Mouse (Mus musculus) limb, embryonic 10.5 days (tissue): ENCODE results near the gene Tmed10. TPM values are rescaled to one million over a fixed set of nuclear protein-coding genes. Genes with fewer than 3 reads are reported as not detected.

Experiments used
- DNase-seq: peaks from one replicate; pipeline ENCODE4 v3.0.0-alpha.2; 2017; ENCODE audit warnings: low spot score
- H3K27ac ChIP-seq: fragments of 300-500 bp; sonication (generic); 2 replicates; pipeline ENCODE4 v1.5.1; 2016; ENCODE audit warnings: mild to moderate bottlenecking
- H3K27me3 ChIP-seq: fragments of 300-500 bp; sonication (generic); 2 replicates; pipeline ENCODE4 v1.6.1; 2016; ENCODE audit warnings: low read depth, mild to moderate bottlenecking; ENCODE audit not compliant: poor library complexity, severe bottlenecking
- H3K36me3 ChIP-seq: fragments of 300-500 bp; sonication (generic); 2 replicates; pipeline ENCODE4 v1.6.1; 2016; ENCODE audit warnings: mild to moderate bottlenecking, moderate library complexity
- H3K4me1 ChIP-seq: fragments of 300-500 bp; sonication (generic); 2 replicates; pipeline ENCODE4 v1.6.1; 2016
- H3K4me3 ChIP-seq: fragments of 300-500 bp; sonication (generic); 2 replicates; pipeline ENCODE4 v1.5.1; 2016; ENCODE audit warnings: mild to moderate bottlenecking, moderate library complexity
- H3K9me3 ChIP-seq: fragments of 300-500 bp; sonication (generic); replicated peaks from 2 replicates; pipeline ENCODE4 v1.6.1; 2016; ENCODE audit warnings: mild to moderate bottlenecking
- WGBS: fragments of 180-500 bp; shearing (Covaris S2); methylation state at CpG from one replicate; pipeline ENCODE4 v1.1.7; 2016; 5-methylcytosine and 5-hydroxymethylcytosine counted together
- polyA plus RNA-seq: library from polyadenylated mRNA; unstranded; fragments of >200 nt; fragmentation: Nextera tagmentation; extraction: Ambion mirVana; gene quantifications from 2 replicates; pipeline ENCODE4 v1.2.1, GENCODE M21; 2016

The Tmed10 gene
- polyA plus RNA-seq, 1 experiment from 2014 or later = 264 TPM

DNA sequence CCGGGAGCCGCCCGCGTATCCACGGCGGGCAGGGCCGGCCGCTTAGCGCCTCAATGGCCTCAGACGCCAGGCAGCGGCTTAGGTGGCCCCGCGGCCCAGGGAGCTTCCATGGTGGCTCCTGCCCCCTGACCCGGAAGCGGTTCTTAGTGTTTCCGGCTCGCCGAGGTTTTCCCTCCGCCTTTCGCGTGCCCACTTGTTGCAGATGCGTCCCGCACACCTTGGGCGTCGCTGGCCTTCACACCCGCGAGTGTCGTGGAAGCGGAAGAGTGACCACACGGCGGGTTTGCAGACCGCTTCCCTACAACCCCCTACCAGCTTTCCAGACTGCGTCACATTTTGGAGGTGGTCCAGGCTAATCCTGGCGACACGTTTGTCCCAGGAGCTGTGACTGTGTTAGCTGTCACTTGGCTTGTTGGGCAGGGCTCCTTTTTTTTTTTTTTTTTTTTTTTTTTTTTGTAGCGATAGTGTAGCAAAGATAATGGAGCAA, 35.4 kb downstream of the Tmed10 start, which contains the start of gene Nek9:
Gene Nek9 (minus strand): TSS at position 120 of the 487 bp plus-strand sequence.
- under 1% methylated on average over 36 of the region's 36 CpGs for WGBS
- H3K4me3 ChIP-seq = peak within 1 kb of the TSS; percentile 98
- H3K27ac ChIP-seq = peak within 1 kb of the TSS; percentile 98
- no peaks in the 10 kb centered on the region for H3K27me3 ChIP-seq
- peaks cover 17% of the 10 kb centered on the region for H3K4me1 ChIP-seq
- peak; percentile 98 for DNase-seq
- no peaks in the 10 kb centered on the region for H3K9me3 ChIP-seq
- peaks cover 51% of the 10 kb centered on the region for H3K36me3 ChIP-seq

DNA sequence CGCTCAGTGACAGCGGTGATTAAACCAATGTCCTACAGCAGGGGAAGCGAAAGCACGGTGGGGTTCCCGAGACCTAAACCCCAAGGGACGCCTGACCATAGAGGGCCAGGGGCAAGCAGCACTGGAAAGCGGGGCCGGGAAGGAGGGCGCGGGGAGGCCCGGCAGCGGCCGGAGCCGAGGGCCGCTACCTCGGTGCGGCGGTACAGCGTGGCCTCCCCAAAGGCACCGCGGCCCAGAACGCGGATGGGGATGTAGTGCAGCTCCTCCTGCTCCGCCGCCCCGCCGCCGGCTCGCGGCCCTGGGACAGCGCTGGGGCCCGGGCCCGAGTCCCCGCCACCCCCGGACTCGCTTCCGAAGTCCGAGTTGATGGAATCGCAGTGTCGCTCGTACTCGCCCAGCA, 35.8 kb downstream of the Tmed10 start:
- Histone ChIP-seq H3K27ac (peak overlapping the region; percentile 98), H3K27me3 (no peaks in the 10 kb centered on the region), H3K36me3 (peaks cover 51% of the 10 kb centered on the region), H3K4me1 (peaks cover 17% of the 10 kb centered on the region), H3K9me3 (no peaks in the 10 kb centered on the region), H3K4me3 (peak overlapping the region; percentile 98)
- WGBS = under 1% methylated on average over 42 of the region's 42 CpGs
- no peak for DNase-seq

DNA sequence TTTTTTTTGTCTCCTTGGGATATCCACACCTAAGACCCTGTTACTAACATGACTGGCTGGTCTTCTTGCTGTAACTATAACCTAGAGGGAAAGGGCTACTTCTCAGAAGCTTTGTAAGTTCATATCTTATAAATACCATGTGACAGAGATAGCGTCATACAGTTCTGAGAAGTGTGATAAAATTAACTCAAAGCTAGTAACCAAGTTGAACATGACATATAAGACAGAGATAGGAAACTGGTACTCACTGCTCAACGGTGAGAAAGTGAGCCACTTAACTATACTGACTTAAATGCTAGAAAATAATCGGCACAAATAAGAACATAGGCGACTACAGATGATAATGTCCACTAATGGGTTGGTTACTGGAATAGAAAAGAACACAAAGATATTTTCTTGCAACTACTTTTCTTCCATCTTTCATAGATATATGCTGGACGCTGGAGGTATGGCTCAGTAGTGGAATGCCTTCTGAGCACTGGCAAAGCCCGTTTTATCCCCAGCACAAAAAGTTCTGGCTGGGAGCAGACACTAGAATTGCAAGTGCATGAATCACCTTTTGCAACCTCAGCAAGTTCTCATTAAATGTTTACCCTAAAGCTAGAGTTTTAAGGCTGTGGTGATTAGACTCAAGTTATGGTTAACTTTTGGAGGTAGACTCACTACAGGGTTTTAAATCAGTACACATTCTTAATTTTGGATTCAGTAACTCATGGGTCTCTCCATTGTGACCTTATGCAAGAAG, 36.9 kb downstream of the Tmed10 start:
- Histone ChIP-seq H3K27ac (no peak overlapping the region), H3K4me3 (peak overlapping the region; percentile 98; the same call in 1 of the 2 replicates), H3K4me1 (peaks cover 17% of the 10 kb centered on the region), H3K36me3 (peaks cover 54% of the 10 kb centered on the region), H3K9me3 (no peaks in the 10 kb centered on the region), H3K27me3 (no peaks in the 10 kb centered on the region)
- 91% methylated on average over 6 of the region's 6 CpGs for WGBS
- DNase-seq = no peak

DNA sequence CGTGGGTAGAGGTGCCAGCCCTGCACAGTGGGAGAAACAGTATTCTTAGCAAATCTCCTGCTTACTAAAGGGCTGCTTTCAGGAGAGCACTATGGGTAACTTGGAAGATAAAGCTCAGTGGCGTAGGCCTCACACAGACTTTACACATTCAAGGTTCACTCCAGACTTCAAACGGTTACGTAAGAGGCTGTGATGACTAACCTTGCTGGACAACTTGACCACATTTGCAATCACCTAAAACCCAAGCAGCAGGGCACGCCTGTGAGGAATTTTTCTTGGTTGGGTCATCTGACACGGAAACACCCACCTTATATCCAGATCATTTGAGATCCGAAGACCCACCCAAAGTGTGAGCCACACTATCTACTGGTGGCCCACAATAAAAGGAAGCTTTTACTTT, 44.5 kb downstream of the Tmed10 start:
- peaks cover 92% of the 10 kb centered on the region for H3K36me3 ChIP-seq
- H3K27ac ChIP-seq = no peak overlapping the region
- no peak overlapping the region for H3K4me3 ChIP-seq
- no peaks in the 10 kb centered on the region for H3K4me1 ChIP-seq
- no peak for DNase-seq
- H3K27me3 ChIP-seq = no peaks in the 10 kb centered on the region
- H3K9me3 ChIP-seq = no peaks in the 10 kb centered on the region
- 92% methylated on average over 7 of the region's 7 CpGs for WGBS

DNA sequence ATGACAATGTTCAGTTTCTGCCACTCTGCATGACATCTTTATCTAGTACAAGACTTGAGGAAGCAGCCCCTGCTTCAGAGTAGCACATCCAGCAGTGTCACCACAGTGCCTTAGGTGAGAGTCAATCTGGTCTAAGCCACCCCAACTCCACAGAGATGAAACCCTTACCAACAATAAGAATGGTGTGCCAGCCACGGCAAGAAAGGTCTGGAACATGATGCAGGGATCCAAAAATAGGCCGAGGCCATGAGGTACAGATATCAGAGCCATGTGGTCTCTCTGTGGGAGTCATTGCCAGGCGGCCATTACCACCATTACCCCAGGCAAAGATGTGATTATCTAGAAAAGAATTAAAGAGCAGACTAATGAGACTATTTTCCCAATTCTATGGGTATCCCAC, 66.0 kb downstream of the Tmed10 start:
- no peaks in the 10 kb centered on the region for H3K9me3 ChIP-seq
- WGBS = 81% methylated on average over 3 of the region's 3 CpGs
- H3K36me3 ChIP-seq = peaks cover 99% of the 10 kb centered on the region
- no peak overlapping the region for H3K4me3 ChIP-seq
- no peaks in the 10 kb centered on the region for H3K27me3 ChIP-seq
- H3K27ac ChIP-seq = no peak overlapping the region
- 0 out of 2 replicates have a peak, but pooled peaks cover 3% of the 10 kb centered on the region for H3K4me1 ChIP-seq
- DNase-seq = no peak

DNA sequence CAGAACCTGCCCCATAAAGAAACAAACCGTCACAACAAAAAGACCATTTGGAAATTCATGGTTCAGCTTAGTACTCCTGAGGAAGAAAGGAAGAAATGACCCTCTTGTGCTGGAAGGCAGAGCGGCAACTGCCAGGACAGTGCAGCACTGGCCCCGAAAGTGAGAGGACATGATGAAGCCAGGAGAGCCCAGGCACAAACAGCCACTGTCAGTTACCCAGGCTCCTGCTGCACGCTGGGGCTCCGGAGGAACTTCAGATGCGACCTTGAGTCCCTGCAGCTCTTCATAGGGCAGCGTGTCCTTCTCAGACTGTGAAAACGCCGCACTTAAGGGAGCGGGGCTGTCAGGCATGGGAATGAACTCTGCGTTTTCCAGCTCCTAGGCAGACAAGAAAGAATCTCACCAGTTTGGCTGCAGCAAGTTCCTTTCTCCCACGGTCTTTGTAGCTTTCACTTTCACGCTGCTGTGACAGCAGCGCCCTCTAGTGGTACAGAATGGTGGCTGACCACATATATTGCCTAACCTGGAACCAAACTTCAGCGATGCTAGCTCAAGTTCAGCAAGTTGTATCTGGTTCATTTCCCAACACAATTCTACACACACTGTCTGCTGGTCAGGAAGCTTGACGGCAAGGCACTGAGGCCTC, 69.3 kb downstream of the Tmed10 start:
- no peak overlapping the region for H3K4me3 ChIP-seq
- no peaks in the 10 kb centered on the region for H3K27me3 ChIP-seq
- no peak overlapping the region for H3K27ac ChIP-seq
- peak; percentile 90 for DNase-seq
- 0 out of 2 replicates have a peak, but pooled peaks cover 3% of the 10 kb centered on the region for H3K4me1 ChIP-seq
- peaks cover 99% of the 10 kb centered on the region for H3K36me3 ChIP-seq
- 51% methylated on average over 16 of the region's 16 CpGs for WGBS
- H3K9me3 ChIP-seq = no peaks in the 10 kb centered on the region

DNA sequence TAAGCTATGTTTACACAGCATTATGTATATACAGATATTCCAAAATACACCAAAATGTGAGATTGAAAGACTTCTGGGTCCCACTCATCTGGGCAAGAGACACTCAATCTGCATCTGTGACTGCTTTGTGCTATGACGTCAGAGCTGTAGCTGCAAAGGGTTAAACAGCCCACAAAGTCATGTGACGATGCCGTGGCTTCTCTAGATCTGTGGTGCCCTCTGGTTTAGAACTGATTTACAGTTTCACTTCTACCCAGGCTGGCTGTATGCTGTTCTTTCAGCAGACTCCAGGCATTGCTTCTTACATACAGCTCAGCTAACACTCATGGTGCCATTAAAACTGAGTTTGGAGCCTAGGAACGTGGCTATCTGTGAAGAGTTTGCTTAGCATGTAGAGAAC, 69.9 kb downstream of the Tmed10 start:
- WGBS = 74% methylated on average over 4 of the region's 4 CpGs

DNA sequence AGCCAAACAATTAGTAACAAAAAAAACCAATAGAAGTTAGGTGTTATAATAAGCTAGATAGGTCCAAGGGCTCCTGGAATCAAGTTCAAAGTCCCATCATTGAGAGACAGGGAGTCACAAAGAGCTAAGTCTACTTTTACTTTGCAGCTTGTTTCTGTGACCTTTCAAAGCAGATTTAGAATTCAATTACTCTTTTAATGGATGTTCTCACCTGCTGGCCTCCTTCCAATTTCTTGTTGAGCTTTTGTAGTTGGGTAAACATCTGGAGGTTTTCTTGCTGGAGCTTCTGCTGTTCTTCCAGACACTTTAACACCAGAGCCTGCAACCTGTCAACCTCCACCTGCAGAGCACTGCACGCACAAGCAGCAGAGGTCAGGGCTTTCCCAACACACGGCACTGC, 71.4 kb downstream of the Tmed10 start:
- Histone ChIP-seq H3K27me3 (no peaks in the 10 kb centered on the region), H3K36me3 (peaks cover 90% of the 10 kb centered on the region), H3K9me3 (no peaks in the 10 kb centered on the region), H3K27ac (no peak overlapping the region), H3K4me3 (no peak overlapping the region), H3K4me1 (peaks cover 16% of the 10 kb centered on the region)
- DNase-seq = no peak
- WGBS = 61% methylated on average over 2 of the region's 2 CpGs

More for the DNA sequence above, 69.9 kb downstream of the Tmed10 start:
- Histone ChIP-seq H3K36me3 (peaks cover 99% of the 10 kb centered on the region), H3K27ac (no peak overlapping the region), H3K9me3 (no peaks in the 10 kb centered on the region), H3K4me3 (no peak overlapping the region), H3K4me1 (0 out of 2 replicates have a peak, but pooled peaks cover 3% of the 10 kb centered on the region), H3K27me3 (no peaks in the 10 kb centered on the region)
- no peak for DNase-seq

DNA sequence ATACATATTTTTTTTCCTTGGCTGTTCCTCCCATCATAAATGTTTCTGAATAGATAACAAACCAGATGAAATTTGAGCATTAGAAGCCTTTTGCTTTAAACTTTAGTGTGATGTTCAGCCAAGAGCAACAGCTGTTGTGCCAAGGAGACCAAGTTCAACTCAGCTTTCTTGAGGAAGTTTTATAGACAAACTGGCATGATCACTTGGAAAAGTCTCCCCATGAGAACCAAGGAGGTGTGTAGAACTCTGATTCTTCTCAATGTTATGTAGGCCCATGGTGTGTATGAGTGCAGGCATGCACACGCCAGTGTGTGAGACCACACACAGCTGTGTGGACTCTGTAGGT, 75.8 kb downstream of the Tmed10 start:
- peaks cover 49% of the 10 kb centered on the region for H3K36me3 ChIP-seq
- no peak overlapping the region for H3K27ac ChIP-seq
- no peak for DNase-seq
- WGBS = 71% methylated on average over 1 of the region's 1 CpGs
- no peaks in the 10 kb centered on the region for H3K27me3 ChIP-seq
- H3K9me3 ChIP-seq = no peaks in the 10 kb centered on the region; the same call in 1 of the 2 replicates
- peaks cover 33% of the 10 kb centered on the region for H3K4me1 ChIP-seq
- H3K4me3 ChIP-seq = no peak overlapping the region

DNA sequence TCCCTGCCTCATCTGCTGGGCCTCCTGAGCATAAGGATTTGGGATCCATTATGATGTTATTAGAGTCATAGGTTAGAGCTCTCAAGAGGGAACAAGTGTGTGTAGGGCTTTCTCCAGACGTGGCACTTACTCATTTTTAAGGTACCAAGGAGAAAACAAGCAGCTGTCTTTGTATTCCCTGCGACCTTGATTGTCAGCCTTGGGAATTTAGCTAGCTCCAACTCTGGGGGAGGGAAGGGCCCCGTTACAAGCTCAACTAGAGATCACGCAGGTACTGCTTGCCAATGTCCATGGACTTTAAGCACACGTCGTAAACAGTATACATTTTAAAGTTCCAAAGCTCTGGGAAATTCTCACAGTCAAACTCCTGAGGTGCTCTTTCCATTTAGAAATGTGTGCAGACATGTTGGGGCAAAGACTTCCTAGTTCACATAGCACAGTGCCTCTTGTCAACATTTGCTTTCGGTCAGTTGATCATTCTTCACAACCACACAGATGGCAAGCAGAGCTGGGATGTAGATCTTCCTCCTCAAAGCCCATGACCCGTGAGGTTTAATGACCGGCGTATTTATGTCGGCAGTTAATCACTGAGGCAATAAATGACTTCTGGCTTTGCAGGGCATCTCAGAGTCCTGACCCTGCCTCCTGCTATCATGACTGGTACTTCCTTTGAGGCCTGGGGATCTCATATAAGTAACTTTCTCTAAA, 76.4 kb downstream of the Tmed10 start:
- Histone ChIP-seq H3K27me3 (no peaks in the 10 kb centered on the region), H3K27ac (peak overlapping the region; percentile 43), H3K4me1 (peaks cover 33% of the 10 kb centered on the region), H3K9me3 (no peaks in the 10 kb centered on the region; the same call in 1 of the 2 replicates), H3K36me3 (peaks cover 44% of the 10 kb centered on the region), H3K4me3 (no peak overlapping the region)
- peak; percentile 58 for DNase-seq
- 27% methylated on average over 11 of the region's 11 CpGs for WGBS

DNA sequence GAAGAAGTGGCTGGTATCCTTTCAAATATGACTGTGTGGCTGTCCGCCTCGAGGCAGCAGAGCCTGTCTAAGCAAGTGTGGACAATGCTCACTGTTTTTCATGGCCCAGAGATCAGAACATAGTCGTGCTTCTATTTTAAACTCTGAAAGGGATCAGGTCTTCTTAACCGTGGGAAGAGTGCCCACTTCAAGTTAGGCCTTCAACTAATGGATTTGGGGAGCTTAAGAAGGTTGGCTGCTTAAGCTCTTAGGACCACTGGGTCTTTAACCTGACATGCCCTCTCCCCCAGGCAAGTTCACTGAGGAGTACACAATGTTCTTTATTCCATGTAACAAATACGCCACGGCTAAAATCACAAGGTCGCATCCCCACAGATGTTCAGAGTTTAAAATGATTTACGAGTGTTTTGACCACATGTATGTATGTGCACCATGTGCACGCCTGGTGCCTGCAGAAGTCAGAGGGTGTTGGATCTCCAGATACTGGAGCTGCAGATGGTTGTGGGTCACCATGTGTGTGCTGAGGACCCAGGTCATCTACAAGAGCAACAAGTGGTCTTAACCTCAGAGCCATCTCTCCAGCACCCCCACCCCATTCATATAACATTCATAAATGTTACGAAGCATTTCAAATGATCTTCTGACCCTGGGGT, 77.2 kb downstream of the Tmed10 start:
- Histone ChIP-seq H3K27me3 (no peaks in the 10 kb centered on the region), H3K27ac (peak overlapping the region; percentile 43), H3K36me3 (peaks cover 36% of the 10 kb centered on the region), H3K4me1 (peaks cover 33% of the 10 kb centered on the region), H3K4me3 (no peak overlapping the region), H3K9me3 (no peaks in the 10 kb centered on the region; the same call in 1 of the 2 replicates)
- WGBS = 66% methylated on average over 10 of the region's 10 CpGs
- DNase-seq = no peak

DNA sequence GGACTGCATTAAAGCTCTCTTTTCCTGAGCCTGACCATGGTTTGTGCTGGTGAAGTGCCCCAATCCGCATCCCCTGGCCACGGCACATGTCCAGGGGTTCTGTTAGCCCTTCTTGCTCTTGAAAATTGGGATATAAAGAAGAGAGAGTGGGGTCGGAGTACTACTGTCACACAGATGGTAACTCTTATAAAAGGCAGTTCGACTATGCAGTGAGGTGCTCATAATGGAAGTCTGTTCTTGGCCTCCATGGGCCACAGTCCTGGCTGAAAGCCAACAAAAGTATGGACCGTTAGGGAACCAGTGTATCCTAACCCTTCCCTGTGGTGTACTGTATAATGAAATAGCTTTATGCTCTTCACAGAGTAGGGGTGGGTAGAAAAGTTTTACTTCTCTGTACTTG, 77.7 kb downstream of the Tmed10 start:
- 0 out of 2 replicates have a peak overlapping the region, but pooled peaks have one; percentile 47 for H3K27ac ChIP-seq
- peaks cover 30% of the 10 kb centered on the region for H3K36me3 ChIP-seq
- H3K4me1 ChIP-seq = peaks cover 33% of the 10 kb centered on the region
- H3K4me3 ChIP-seq = no peak overlapping the region
- no peak for DNase-seq
- WGBS = 88% methylated on average over 5 of the region's 5 CpGs
- no peaks in the 10 kb centered on the region for H3K27me3 ChIP-seq
- H3K9me3 ChIP-seq = no peaks in the 10 kb centered on the region; the same call in 1 of the 2 replicates
